Mouse (Mus musculus) stomach, postnatal 0 days (tissue): ENCODE data around the gene Olfr218. TPM values are rescaled to one million over a fixed set of nuclear protein-coding genes. Genes with fewer than 3 reads are reported as not detected.
"Not testable (repeated sequence)": the region's sequence is repeated elsewhere in the genome, so short reads cannot be mapped to it uniquely, and the experiment has no call there.

Source experiments
- ATAC-seq: fragments of 200-750 bp; cut with Nextera tagmentation; 2 replicates; pipeline ENCODE4 v1.8.0; 2017; ENCODE audit not compliant: low FRiP score, low TSS enrichment
- DNase-seq: peaks from one replicate; pipeline ENCODE4 v3.0.0-alpha.2; 2016; ENCODE audit warnings: low spot score
- H3K27ac ChIP-seq: fragments of 300-500 bp; sonication (generic); replicated peaks from 2 replicates; pipeline ENCODE4 v1.5.1; 2014; ENCODE audit warnings: mild to moderate bottlenecking, control low read depth
- H3K27me3 ChIP-seq: fragments of 300-500 bp; sonication (generic); 2 replicates; pipeline ENCODE4 v1.6.1; 2014; ENCODE audit warnings: low read length; ENCODE audit not compliant: control insufficient read depth, insufficient read depth
- H3K36me3 ChIP-seq: fragments of 300-500 bp; sonication (generic); 2 replicates; pipeline ENCODE4 v1.6.1; 2014; ENCODE audit warnings: low read length, mixed read lengths; ENCODE audit not compliant: control insufficient read depth, insufficient read depth
- H3K4me1 ChIP-seq: fragments of 300-500 bp; sonication (generic); replicated peaks from 2 replicates; pipeline ENCODE4 v1.6.1; 2014; ENCODE audit warnings: antibody characterized with exemption; ENCODE audit not compliant: control insufficient read depth, insufficient read depth
- H3K4me2 ChIP-seq: fragments of 300-500 bp; sonication (generic); replicated peaks from 2 replicates; pipeline ENCODE4 v1.6.1; 2014; ENCODE audit warnings: low read depth, mild to moderate bottlenecking, control low read depth, moderate library complexity
- H3K4me3 ChIP-seq: fragments of 300-500 bp; sonication (generic); 2 replicates; pipeline ENCODE4 v1.5.1; 2014; ENCODE audit warnings: low read depth, low read length, control low read depth
- H3K9ac ChIP-seq: fragments of 300-500 bp; sonication (generic); 2 replicates; pipeline ENCODE4 v1.6.1; 2014; ENCODE audit warnings: mild to moderate bottlenecking, low read length, control low read depth, mixed read lengths
- H3K9me3 ChIP-seq: fragments of 300-500 bp; sonication (generic); 2 replicates; pipeline ENCODE4 v1.6.1; 2016; ENCODE audit warnings: low read length; ENCODE audit not compliant: control insufficient read depth
- CTCF ChIP-seq: IDR thresholded peaks from 2 replicates; pipeline ENCODE4 v1.5.1; 2016; ENCODE audit warnings: antibody characterized with exemption, low read depth, mild to moderate bottlenecking, moderate library complexity
- EP300 ChIP-seq: optimal IDR thresholded peaks from 2 replicates; pipeline ENCODE3; 2016; ENCODE audit warnings: antibody characterized with exemption
- WGBS: fragments of 180-500 bp; shearing (Covaris S2); extraction: QIAGEN DNeasy Blood & Tissue Kit; methylation state at CpG from one replicate; pipeline ENCODE4 v1.1.7; 2014; 5-methylcytosine and 5-hydroxymethylcytosine counted together
- polyA plus RNA-seq: library from polyadenylated mRNA; unstranded; fragments of >200 nt; fragmentation: Nextera tagmentation; extraction: Ambion mirVana; gene quantifications from 2 replicates; pipeline ENCODE4 v1.2.1, GENCODE M21; 2015

Olfr218 gene
- polyA plus RNA-seq, 1 experiment from 2014 or later = not detected

DNA sequence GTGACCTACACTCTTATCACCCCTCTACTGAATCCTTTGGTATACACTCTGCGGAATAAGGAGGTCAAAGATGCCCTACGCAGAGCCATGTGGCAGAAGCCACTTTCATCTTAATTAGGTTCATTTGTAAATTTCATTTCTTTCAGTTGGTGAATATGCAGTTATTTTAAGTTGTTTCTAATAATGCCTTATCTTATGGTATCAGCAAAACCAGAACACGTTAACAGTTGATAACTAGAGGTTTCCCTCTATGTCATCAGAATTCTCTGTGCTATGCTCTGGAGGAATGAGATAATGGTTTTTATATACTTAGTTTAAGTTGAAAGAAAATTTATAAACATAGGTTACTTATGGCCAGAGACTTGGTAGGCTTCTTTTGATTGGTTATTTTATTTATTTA is 18.9 kb downstream of the Olfr218 start:
- no peaks in the 10 kb centered on the region for H3K4me1 ChIP-seq
- no peak overlapping the region for H3K27ac ChIP-seq
- 86% methylated on average over 3 of the region's 3 CpGs for WGBS
- no peaks in the 10 kb centered on the region for H3K9me3 ChIP-seq
- no peak overlapping the region for H3K4me3 ChIP-seq
- H3K9ac ChIP-seq = no peak overlapping the region
- H3K27me3 ChIP-seq = no peaks in the 10 kb centered on the region
- ATAC-seq (no peak), DNase-seq (no peak)
- H3K4me2 ChIP-seq = no peak overlapping the region
- no peak for TF ChIP-seq CTCF
- no peak for TF ChIP-seq EP300
- H3K36me3 ChIP-seq = no peaks in the 10 kb centered on the region

GRCm38 (mm10) chr1:173227081-173227480 is 29.5 kb downstream of the Olfr218 start, which contains the start of gene Fcer1a:
Gene Fcer1a, minus strand, starts transcription at chr1:173227214.
- ATAC-seq (no peak), DNase-seq (no peak)
- H3K9me3 ChIP-seq = no peaks in the 10 kb centered on the region
- H3K4me1 ChIP-seq = no peaks in the 10 kb centered on the region
- no peaks in the 10 kb centered on the region for H3K27me3 ChIP-seq
- TF ChIP-seq CTCF = no peak
- H3K36me3 ChIP-seq = no peaks in the 10 kb centered on the region
- 81% methylated on average over 2 of the region's 2 CpGs for WGBS
- H3K4me3 ChIP-seq = no peak within 1 kb of the TSS
- no peak within 1 kb of the TSS for H3K27ac ChIP-seq
- no peak within 1 kb of the TSS for H3K4me2 ChIP-seq
- no peak within 1 kb of the TSS for H3K9ac ChIP-seq

DNA sequence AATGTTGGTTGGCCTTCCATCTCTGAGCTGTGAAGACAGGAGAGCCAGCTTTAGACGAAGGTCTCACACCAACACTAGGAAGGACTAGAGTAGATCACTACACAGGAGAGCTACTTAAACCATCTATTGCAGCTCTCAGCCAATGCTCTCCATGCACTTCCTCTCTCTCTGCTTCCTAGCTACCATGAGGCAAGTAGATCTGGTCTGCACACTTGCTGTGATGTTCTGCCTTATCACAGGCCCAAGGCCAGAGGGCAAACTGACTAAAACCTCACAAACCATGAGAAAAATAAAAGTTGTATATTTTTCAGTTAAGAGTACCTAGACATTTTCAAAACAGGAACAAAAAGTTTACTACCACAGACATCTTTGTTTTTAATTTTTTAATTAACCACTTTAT is 39.4 kb downstream of the Olfr218 start:
- not testable (repeated sequence) for H3K27me3 ChIP-seq, H3K4me1 ChIP-seq, H3K9ac ChIP-seq, H3K27ac ChIP-seq, ATAC-seq, H3K4me2 ChIP-seq, DNase-seq, H3K9me3 ChIP-seq, H3K4me3 ChIP-seq, H3K36me3 ChIP-seq
- WGBS = 79% methylated on average over 1 of the region's 1 CpGs

DNA sequence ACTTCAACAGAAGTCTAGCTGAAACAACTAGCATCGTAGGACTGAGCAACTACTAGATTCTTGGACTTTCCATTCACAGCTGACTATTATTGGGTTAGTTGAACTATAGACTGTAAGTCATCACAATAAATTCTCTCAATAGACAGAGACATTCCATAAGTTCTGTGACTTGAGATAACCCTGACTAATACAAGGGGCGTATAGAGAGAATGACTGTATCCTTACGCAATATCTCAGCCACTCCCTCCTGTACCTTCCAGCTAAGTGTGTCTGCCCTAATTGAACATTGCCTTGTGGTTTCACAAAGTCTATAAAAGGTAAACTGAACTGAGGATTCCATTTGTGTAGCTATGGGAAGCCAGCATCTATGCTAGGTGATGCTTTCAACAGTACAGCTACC is 52.3 kb downstream of the Olfr218 start:
- Histone ChIP-seq H3K4me1 (no peaks in the 10 kb centered on the region), H3K36me3 (no peaks in the 10 kb centered on the region), H3K27ac (no peak overlapping the region), H3K9ac (no peak overlapping the region), H3K27me3 (no peaks in the 10 kb centered on the region), H3K9me3 (no peaks in the 10 kb centered on the region), H3K4me2 (no peak overlapping the region), H3K4me3 (no peak overlapping the region)
- WGBS = 88% methylated on average over 3 of the region's 3 CpGs
- DNase-seq = no peak
- TF ChIP-seq CTCF (no peak), EP300 (no peak)
- ATAC-seq = no peak

Other genes starting within 250 kb of the Olfr218 start
- not detected in 2 replicates for gene Olfr16, start 247.4 kb upstream of the Olfr218 start, polyA plus RNA-seq
- not detected in 2 replicates for gene Olfr1408, start 60.4 kb upstream of the Olfr218 start, polyA plus RNA-seq
- gene Olfr1406, start 7.2 kb upstream of the Olfr218 start, polyA plus RNA-seq = 0.04 TPM in 1 of 2 replicates, not detected in the other
- gene Olfr1404, start 14.6 kb downstream of the Olfr218 start, polyA plus RNA-seq = not detected in 2 replicates
- gene Fcer1a, start 29.4 kb downstream of the Olfr218 start, polyA plus RNA-seq = 0.28 and 0.32 TPM in 2 replicates
- not detected in 2 replicates for gene Olfr418, start 68.2 kb downstream of the Olfr218 start, polyA plus RNA-seq
- gene Mptx2, start 80.0 kb downstream of the Olfr218 start, polyA plus RNA-seq = not detected in 2 replicates
- 0.71 and 0.85 TPM in 2 replicates for gene Ackr1, start 135.9 kb downstream of the Olfr218 start, polyA plus RNA-seq
- 3.9 and 4.7 TPM in 2 replicates for gene Aim2, start 153.1 kb downstream of the Olfr218 start, polyA plus RNA-seq
- 0.99 and 1.4 TPM in 2 replicates for gene Cadm3, start 169.9 kb downstream of the Olfr218 start, polyA plus RNA-seq